Mouse (Mus musculus): ENCODE measurements around the gene Atp8a1. TPM values are rescaled to one million over a fixed set of nuclear protein-coding genes. Genes with fewer than 3 reads are reported as not detected.

Gene Atp8a1
- total RNA-seq, 2 experiments from 2014 or later = 47.1 to 62.3 TPM

GRCm38 (mm10) chr5:67579725-67580633 is 267.3 kb downstream of the Atp8a1 start:
- DNase-seq = no peak
- peak; percentile 50 for TF ChIP-seq CTCF (IDR thresholded peaks at IDR 0.05)
- Histone ChIP-seq H3K4me3 (no peak overlapping the region), H3K27ac (no peak overlapping the region)
- intact Hi-C loops (cut with DNase I) = no loop called here

GRCm38 (mm10) chr5:67575705-67576104 is 271.5 kb downstream of the Atp8a1 start:
- intact Hi-C loops (cut with DNase I) = no loop called here
- no peak for DNase-seq
- Histone ChIP-seq H3K4me3 (no peak overlapping the region), H3K27ac (no peak overlapping the region)
- no peak for TF ChIP-seq CTCF (IDR thresholded peaks at IDR 0.05)

GRCm38 (mm10) chr5:67574039-67574438 is 273.2 kb downstream of the Atp8a1 start:
- Histone ChIP-seq H3K4me3 (no peak overlapping the region), H3K27ac (no peak overlapping the region)
- no peak for DNase-seq
- intact Hi-C loops (cut with DNase I) = no loop called here
- no peak for TF ChIP-seq CTCF (IDR thresholded peaks at IDR 0.05)

GRCm38 (mm10) chr5:67572552-67573155 is 274.6 kb downstream of the Atp8a1 start:
- no peak for DNase-seq
- Histone ChIP-seq H3K27ac (no peak overlapping the region), H3K4me3 (no peak overlapping the region)
- TF ChIP-seq CTCF (IDR thresholded peaks at IDR 0.05) = no peak
- intact Hi-C loops (cut with DNase I) = no loop called here

Small RNA genes lying within 50 kb of the gene (microRNA-seq; reads per million reads assigned to microRNA genes)
- gene Gm23617 = not detected

Other genes starting within 250 kb of the Atp8a1 start
- gene Shisa3, start 239.6 kb downstream of the Atp8a1 start, total RNA-seq (2021) = 1 to 10 TPM; 1.2 to 1.4 TPM
- gene Gm5108, start 94.2 kb upstream of the Atp8a1 start, total RNA-seq (2021) = not detected
- gene Gm21905, start 99.0 kb upstream of the Atp8a1 start, total RNA-seq (2021) = not detected
- not detected for gene Grxcr1, start 184.4 kb upstream of the Atp8a1 start, total RNA-seq (2021)